Mouse (Mus musculus) hematopoietic stem cell, adult 5-6 weeks (primary cell): ENCODE measurements around the gene Olfr427. TPM values are rescaled to one million over a fixed set of nuclear protein-coding genes. Genes with fewer than 3 reads are reported as not detected.

Experiments used
- ATAC-seq, 2 experiments: fragments of 125-278 bp in 1 of 2; replicated peaks in 1 of 2; 2 replicates each; pipeline ENCODE4 v1.8.0; 2016 to 2017; ENCODE audit warnings: inconsistent platforms in 2 of 2, mild to moderate bottlenecking in 2 of 2, moderate number of reproducible peaks in 2 of 2, low read depth in 1 of 2, moderate TSS enrichment in 1 of 2; ENCODE audit not compliant: low FRiP score in 2 of 2, poor library complexity in 2 of 2, severe bottlenecking in 2 of 2, insufficient read depth in 1 of 2, low TSS enrichment in 1 of 2
- total RNA-seq: library from RNA; stranded (forward); fragments of 172-1452, 232-1000 nt; gene quantifications from 2 replicates; pipeline ENCODE4 v1.2.3, GENCODE M21; 2017

The Olfr427 gene
- not detected in 2 replicates for total RNA-seq

- no peak for ATAC-seq
Observed at GRCm38 (mm10) chr1:174096591-174096990, at the start of gene Olfr427. Olfr427 (plus strand) TSS chr1:174096891.

- peak; percentile 68 to 78; a peak in 3 of 4 replicates for ATAC-seq
Observed at GRCm38 (mm10) chr1:174048227-174048626, 48.5 kb upstream of the Olfr427 start.

- no peak for ATAC-seq
Observed at GRCm38 (mm10) chr1:174048893-174049292, 47.8 kb upstream of the Olfr427 start, which contains the start of gene Olfr432. Olfr432 (plus strand) TSS chr1:174049205.

- ATAC-seq, result peak; percentile 76 to 80
Observed at GRCm38 (mm10) chr1:174049357-174049756, 47.3 kb upstream of the Olfr427 start.

GRCm38 (mm10) chr1:174050532-174050931 lies 46.2 kb upstream of the Olfr427 start:
- ATAC-seq, result no peak

- ATAC-seq, result no peak
Observed at GRCm38 (mm10) chr1:174051515-174051914, 45.2 kb upstream of the Olfr427 start.

GRCm38 (mm10) chr1:174051931-174052536 lies 44.7 kb upstream of the Olfr427 start:
- peak; percentile 42 to 57; a peak in 3 of 4 replicates for ATAC-seq

- ATAC-seq, result no peak
Observed at GRCm38 (mm10) chr1:174052981-174053380, 43.7 kb upstream of the Olfr427 start.

GRCm38 (mm10) chr1:174055248-174055647 lies 41.4 kb upstream of the Olfr427 start:
- 0 out of 4 replicates have a peak, but pooled peaks of 1 of the 2 experiments have one; percentile 58 for ATAC-seq

- ATAC-seq, result no peak
Observed at GRCm38 (mm10) chr1:174066305-174066704, 30.4 kb upstream of the Olfr427 start, which contains the start of gene Olfr430. Olfr430 (plus strand) TSS chr1:174066605.

GRCm38 (mm10) chr1:174084031-174084430 lies 12.7 kb upstream of the Olfr427 start, which contains the start of gene Olfr429:
Olfr429 (plus strand) TSS chr1:174084331.
- no peak for ATAC-seq

- no peak; a peak in 1 of 4 replicates for ATAC-seq
Observed at GRCm38 (mm10) chr1:174103735-174104134, 7.0 kb downstream of the Olfr427 start.

GRCm38 (mm10) chr1:174121062-174121461 lies 24.4 kb downstream of the Olfr427 start, which contains the start of gene Olfr231:
Olfr231 (minus strand) TSS chr1:174121162.
- no peak for ATAC-seq

- no peak for ATAC-seq
Observed at GRCm38 (mm10) chr1:174131217-174131616, 34.5 kb downstream of the Olfr427 start, which contains the start of gene Olfr424. Olfr424 (plus strand) TSS chr1:174131517.

GRCm38 (mm10) chr1:174131999-174132398 lies 35.3 kb downstream of the Olfr427 start:
- ATAC-seq, result no peak

GRCm38 (mm10) chr1:174141384-174141783 lies 44.7 kb downstream of the Olfr427 start:
- ATAC-seq, result peak; percentile 48 to 67; a peak in 3 of 4 replicates

- ATAC-seq, result no peak
Observed at GRCm38 (mm10) chr1:174146696-174147095, 50.0 kb downstream of the Olfr427 start.

- ATAC-seq, result no peak
Observed at GRCm38 (mm10) chr1:174149289-174149688, 52.6 kb downstream of the Olfr427 start.
